Mouse (Mus musculus): Measurements from ENCODE around the gene Chchd4.

Chchd4 gene

GRCm38 (mm10) chr6:91472868-91473804, at the start of gene Chchd4, which contains the start of gene Tmem43:
Gene Chchd4 (minus strand): TSS chr6:91473546.
Gene Tmem43 (plus strand): TSS chr6:91473703.
- DNase-seq (ENCODE audit: low read depth): peak; percentile 99

- no peak for DNase-seq (ENCODE audit: low read depth)
These were observed 49.5 kb upstream of the Chchd4 start for GRCm38 (mm10) chr6:91522816-91523215.

- no peak for DNase-seq (ENCODE audit: low read depth)
These were observed 45.2 kb upstream of the Chchd4 start for GRCm38 (mm10) chr6:91518454-91519020.

GRCm38 (mm10) chr6:91515545-91516449, 42.5 kb upstream of the Chchd4 start, which contains the start of the genes Xpc and Lsm3:
Gene Xpc (minus strand): TSS chr6:91515888.
Gene Lsm3 (plus strand): TSS chr6:91515928.
- peak; percentile 93 for DNase-seq (ENCODE audit: low read depth)

GRCm38 (mm10) chr6:91514737-91515362, 41.5 kb upstream of the Chchd4 start:
- no peak for DNase-seq (ENCODE audit: low read depth)

DNA sequence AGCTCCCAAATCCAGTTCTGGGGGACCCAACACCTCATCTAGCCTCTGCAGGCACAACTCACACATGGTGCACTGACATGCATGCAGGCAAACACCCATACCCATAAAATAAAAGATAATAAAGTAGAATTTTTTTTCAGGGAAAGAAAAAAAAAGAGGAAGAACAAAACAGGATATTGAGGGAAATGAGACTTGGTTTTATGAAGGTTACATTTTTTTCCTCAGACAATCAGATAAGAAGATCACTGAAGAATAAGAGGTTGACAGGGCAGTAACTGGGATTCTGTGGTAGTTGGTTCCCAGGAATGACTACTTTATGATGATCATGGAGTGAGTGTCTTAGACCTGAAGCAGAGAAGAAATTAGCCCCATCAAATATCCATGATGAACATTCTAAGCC, 40.8 kb upstream of the Chchd4 start:
- DNase-seq (ENCODE audit: low read depth): no peak

GRCm38 (mm10) chr6:91510211-91510610, 36.9 kb upstream of the Chchd4 start:
- no peak for DNase-seq (ENCODE audit: low read depth)

GRCm38 (mm10) chr6:91509326-91509725, 36.0 kb upstream of the Chchd4 start:
- DNase-seq (ENCODE audit: low read depth): peak; percentile 67

- DNase-seq (ENCODE audit: low read depth): no peak
These were observed 34.7 kb upstream of the Chchd4 start for GRCm38 (mm10) chr6:91508041-91508440.

DNA sequence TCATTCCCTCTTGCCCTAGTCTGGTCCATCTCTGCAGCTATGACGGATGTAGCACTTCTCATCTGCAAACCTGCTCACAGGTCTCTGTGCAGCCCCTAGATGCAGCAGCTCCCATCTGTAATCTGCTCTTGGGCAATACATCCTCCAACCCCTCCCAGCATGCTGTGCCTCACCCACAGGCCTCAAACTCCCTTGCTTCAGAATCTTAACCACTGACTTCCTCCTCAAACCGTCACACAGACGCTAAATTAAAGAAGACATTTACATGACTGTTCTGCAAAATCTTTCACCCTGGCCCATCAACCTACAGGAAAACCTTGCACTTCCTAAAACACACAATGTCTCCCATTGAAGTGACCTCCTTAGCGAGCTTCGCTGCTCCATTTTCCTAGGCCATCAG, 32.7 kb upstream of the Chchd4 start:
- DNase-seq (ENCODE audit: low read depth): no peak

DNA sequence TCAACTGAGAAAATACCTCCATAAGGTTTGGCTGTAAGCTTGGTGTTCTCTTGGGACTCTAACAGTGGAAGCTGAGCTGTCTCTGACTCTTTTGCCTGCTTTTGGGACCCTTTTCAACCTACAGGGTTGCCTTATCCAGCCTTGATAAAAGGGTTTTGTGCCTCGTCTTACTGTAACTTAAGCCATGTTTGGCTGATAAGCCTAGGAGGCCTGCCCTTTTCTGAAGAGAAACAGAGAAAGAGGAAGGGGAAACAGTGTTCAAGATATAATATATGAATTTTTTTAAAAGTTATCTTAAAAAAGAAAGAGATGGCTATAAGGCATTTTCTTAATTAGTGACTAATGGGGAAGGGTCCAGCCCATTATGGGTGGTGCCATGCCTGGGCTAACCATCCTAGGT, 30.0 kb upstream of the Chchd4 start:
- no peak for DNase-seq (ENCODE audit: low read depth)

DNA sequence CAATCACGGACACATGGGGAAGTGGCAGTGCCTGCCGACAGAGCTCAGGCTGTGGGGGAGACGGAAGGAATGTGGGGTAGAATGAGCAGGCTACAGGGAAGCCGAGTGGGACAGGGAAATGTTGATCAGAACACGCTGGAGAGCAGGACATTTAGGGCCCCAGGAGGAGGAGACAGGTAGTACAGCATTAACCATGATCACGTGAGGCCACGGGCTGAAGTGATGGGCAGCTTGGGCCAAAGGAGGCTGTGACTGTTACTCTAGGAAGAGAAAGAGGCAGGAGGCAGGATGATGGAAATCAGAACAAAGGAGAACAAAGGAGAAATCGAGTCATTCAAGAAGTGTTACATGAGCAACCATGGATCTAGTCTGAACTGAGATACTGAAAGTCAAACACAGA, 21.2 kb upstream of the Chchd4 start:
- DNase-seq (ENCODE audit: low read depth): no peak

DNA sequence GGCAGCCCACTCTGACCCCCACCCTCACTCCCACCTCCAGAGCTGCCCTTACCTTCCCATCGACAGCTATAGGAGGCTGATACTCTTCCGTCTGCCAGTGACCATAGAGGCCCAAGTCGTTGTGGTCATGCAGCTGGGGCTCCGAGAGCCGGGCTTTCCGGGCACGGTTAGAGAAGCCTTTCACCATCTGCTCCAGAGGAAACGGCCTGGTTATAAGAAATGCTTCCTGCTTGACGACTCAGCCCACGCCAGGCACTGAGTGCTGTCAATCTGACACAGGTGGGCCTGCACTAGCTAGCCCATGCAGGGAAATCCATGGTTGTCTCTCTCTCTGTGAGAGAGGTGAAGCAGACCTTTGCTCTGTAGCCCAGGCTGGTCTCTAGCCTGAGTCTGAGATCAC, 19.7 kb upstream of the Chchd4 start:
- DNase-seq (ENCODE audit: low read depth): no peak

DNA sequence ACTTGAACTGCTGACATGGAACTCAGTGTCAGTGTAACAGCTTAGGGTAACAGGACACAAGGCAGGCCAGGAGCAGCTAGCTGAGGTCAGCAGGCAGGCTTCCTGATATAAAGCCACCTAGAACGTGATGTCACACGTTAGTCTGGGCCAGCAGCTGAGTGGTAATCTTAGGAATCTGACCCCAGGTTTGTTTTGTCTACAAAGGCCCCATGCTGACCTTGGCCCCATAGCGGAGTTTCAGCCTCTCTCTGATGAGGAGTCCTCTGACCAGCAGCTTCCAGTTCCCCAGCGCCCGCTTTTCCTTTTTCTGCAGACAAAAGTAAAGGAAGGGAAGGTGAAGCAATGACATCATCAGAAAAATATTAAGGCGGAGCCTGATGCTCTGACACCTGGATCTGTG, 17.7 kb upstream of the Chchd4 start:
- no peak for DNase-seq (ENCODE audit: low read depth)

- no peak for DNase-seq (ENCODE audit: low read depth)
These were observed 16.5 kb upstream of the Chchd4 start for GRCm38 (mm10) chr6:91489872-91490271.

GRCm38 (mm10) chr6:91488496-91489212, 15.3 kb upstream of the Chchd4 start:
- DNase-seq (ENCODE audit: low read depth): peak; percentile 66

DNA sequence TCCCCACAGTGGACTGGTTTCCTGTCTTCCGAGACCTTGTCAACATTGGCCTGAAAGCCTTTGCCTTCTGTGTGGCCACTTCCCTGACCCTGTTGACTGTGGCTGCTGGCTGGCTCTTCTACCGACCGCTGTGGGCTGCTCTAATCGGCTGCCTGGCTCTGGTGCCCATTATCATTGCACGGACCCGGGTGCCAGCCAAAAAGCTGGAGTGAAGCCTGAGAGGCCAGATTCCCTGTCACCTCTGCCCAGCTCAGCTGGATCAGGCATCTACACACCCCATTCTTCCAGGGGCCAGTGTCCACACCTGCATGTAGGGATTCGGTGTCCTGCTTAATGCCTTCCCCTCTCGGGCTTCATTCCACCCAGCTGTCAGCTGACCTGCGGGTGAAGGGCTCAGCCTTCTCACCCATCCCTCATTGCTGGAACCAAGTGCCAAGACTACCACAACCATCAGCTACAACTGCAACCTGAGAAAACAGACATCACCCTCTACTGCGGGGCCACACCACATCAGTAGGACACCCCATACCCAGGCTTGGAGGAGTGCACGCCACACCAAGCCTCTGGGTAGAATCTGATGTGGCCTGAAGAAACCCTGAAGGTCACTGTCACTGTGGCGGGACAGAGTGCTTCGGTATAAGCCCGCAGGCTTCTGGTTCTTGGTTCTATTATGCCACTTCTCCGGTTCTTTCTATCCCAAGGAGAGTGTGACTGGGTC, 13.5 kb upstream of the Chchd4 start:
- no peak for DNase-seq (ENCODE audit: low read depth)

DNA sequence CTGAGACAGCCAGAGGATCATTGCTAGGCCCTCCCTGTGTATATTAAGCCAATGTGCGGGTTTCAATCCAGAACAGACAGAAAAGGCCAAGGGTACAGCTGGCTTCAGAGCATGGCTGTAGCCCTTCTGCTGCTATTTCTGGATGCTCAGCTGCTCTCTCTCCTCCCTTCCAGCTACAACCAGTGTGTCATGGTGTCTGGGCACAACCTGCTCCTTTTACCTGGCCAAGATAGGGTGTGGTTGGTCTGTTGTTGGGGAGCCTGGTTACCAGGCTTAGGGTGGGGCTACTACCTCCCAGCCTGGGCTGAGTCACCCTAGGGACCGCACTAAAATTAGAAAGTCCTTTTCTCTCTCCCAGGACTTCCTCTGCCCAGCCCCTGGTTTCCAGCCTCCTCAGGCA, 10.0 kb upstream of the Chchd4 start:
- DNase-seq (ENCODE audit: low read depth): no peak

DNA sequence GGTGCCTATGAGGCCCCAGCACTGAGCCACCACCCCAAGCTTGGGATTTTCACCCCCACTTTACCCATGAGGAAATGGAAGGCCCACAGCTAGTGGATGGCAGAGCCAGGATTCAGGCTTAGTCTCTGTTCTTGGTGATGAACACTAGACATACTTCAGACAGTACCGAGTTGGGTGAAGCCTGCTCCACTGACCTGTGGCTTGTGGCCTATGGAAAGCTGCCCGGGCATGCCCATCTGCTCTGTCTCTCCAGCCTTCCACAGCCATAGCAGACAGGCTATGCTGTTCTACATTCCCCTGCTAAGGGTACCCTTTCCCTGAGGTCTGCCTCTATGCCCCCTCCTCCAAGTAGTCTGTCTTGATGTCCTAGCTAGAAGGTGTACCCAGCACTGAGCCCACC, 3.2 kb upstream of the Chchd4 start:
- no peak for DNase-seq (ENCODE audit: low read depth)

DNA sequence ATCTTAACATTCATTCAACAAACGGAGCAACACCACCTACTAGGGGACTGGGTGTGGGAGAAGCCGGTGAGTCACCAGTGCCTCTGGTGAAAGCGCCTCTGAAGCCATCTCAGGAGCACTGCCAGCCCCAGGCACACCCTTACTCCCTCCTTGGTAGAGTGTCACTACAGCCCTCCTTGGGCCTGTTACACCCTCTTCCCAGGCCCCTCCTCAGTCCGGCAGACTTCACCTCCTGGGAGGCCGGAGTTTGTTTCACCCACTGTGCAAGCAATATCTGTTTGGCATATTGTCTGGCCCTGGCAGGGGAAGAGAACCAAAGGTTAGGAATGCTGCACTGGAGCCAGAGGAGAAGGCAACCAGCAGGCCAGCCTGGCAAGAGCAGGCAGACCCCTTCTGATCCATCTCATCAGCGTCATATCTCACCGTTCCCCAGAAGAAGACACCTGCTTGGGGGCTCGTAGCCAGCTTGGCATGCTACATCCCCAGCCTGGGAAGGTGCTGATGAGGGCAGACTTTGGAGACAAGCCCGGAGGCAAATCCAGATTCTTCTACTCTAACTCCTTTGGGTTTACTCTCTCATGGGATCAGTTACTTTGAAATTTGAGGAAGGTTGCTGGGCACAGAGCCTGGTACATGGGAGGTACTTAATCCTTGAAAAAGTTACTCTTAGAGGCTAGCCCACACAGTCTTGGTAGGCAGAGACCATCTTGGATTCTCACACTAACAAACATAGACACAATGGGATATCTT, 1.3 kb upstream of the Chchd4 start:
- no peak for DNase-seq (ENCODE audit: low read depth)

All from c-Kit-positive CD71-negative TER-119-negative erythroid progenitor cells, embryonic 14.5 days (primary cell).